Mouse (Mus musculus) heart, embryonic 16.5 days (tissue): Measurements from ENCODE around the gene Mrps5. TPM values are rescaled to one million over a fixed set of nuclear protein-coding genes. Genes with fewer than 3 reads are reported as not detected.
"Not testable (repeated sequence)": the region's sequence is repeated elsewhere in the genome, so short reads cannot be mapped to it uniquely, and the experiment has no call there.

Experiments
- ATAC-seq: fragments of 200-750 bp; cut with Nextera tagmentation; replicated peaks from 2 replicates; pipeline ENCODE4 v1.8.0; 2017; ENCODE audit warnings: moderate number of reproducible peaks; ENCODE audit not compliant: insufficient read depth, low FRiP score; ENCODE audit errors: extremely low read depth
- H3K27ac ChIP-seq: fragments of 300-500 bp; sonication (generic); 2 replicates; pipeline ENCODE4 v1.5.1; 2014; ENCODE audit warnings: mild to moderate bottlenecking, low read length, control low read depth, moderate library complexity
- H3K27me3 ChIP-seq: fragments of 300-500 bp; sonication (generic); 2 replicates; pipeline ENCODE4 v1.6.1; 2014; ENCODE audit warnings: low read length, mixed read lengths; ENCODE audit not compliant: control insufficient read depth, insufficient read depth
- H3K36me3 ChIP-seq: fragments of 300-500 bp; sonication (generic); 2 replicates; pipeline ENCODE4 v1.6.1; 2014; ENCODE audit not compliant: control insufficient read depth, insufficient read depth
- H3K4me1 ChIP-seq: fragments of 300-500 bp; sonication (generic); 2 replicates; pipeline ENCODE4 v1.6.1; 2014; ENCODE audit warnings: low read length, mixed read lengths; ENCODE audit not compliant: control insufficient read depth, insufficient read depth
- H3K4me2 ChIP-seq: fragments of 300-500 bp; sonication (generic); 2 replicates; pipeline ENCODE4 v1.6.1; 2014; ENCODE audit warnings: low read depth, mild to moderate bottlenecking, control low read depth, low read length
- H3K4me3 ChIP-seq: fragments of 300-500 bp; sonication (generic); 2 replicates; pipeline ENCODE4 v1.5.1; 2014; ENCODE audit warnings: mild to moderate bottlenecking, control low read depth, low read length
- H3K9ac ChIP-seq: fragments of 300-500 bp; sonication (generic); 2 replicates; pipeline ENCODE4 v1.6.1; 2014; ENCODE audit warnings: low read length, control low read depth
- H3K9me3 ChIP-seq: fragments of 300-500 bp; sonication (generic); replicated peaks from 2 replicates; pipeline ENCODE4 v1.6.1; 2016; ENCODE audit warnings: low read length; ENCODE audit not compliant: control insufficient read depth
- WGBS: fragments of 180-500 bp; shearing (Covaris S2); extraction: QIAGEN DNeasy Blood & Tissue Kit; methylation state at CpG from one replicate; pipeline ENCODE4 v1.1.7; 2014; 5-methylcytosine and 5-hydroxymethylcytosine counted together
- polyA plus RNA-seq: library from polyadenylated mRNA; unstranded; fragments of >200 nt; fragmentation: Nextera tagmentation; extraction: Ambion mirVana; gene quantifications from 2 replicates; pipeline ENCODE4 v1.2.1, GENCODE M21; 2015

Gene Mrps5
- polyA plus RNA-seq, 1 experiment from 2014 or later = 133 TPM

GRCm38 (mm10) chr2:127559070-127559966 is 27.7 kb upstream of the Mrps5 start:
- WGBS = 17% methylated on average over 18 of the region's 18 CpGs
- peaks cover 2% of the 10 kb centered on the region; the same call in 1 of the 2 replicates for H3K4me1 ChIP-seq
- no peaks in the 10 kb centered on the region for H3K9me3 ChIP-seq
- H3K27me3 ChIP-seq = peaks cover 8% of the 10 kb centered on the region; the same call in 1 of the 2 replicates
- peak overlapping the region; percentile 36; the same call in 1 of the 2 replicates for H3K4me2 ChIP-seq
- ATAC-seq = peak; percentile 88
- H3K4me3 ChIP-seq = 0 out of 2 replicates have a peak overlapping the region, but pooled peaks have one; percentile 15
- no peak overlapping the region for H3K9ac ChIP-seq
- H3K36me3 ChIP-seq = no peaks in the 10 kb centered on the region
- H3K27ac ChIP-seq = no peak overlapping the region

DNA sequence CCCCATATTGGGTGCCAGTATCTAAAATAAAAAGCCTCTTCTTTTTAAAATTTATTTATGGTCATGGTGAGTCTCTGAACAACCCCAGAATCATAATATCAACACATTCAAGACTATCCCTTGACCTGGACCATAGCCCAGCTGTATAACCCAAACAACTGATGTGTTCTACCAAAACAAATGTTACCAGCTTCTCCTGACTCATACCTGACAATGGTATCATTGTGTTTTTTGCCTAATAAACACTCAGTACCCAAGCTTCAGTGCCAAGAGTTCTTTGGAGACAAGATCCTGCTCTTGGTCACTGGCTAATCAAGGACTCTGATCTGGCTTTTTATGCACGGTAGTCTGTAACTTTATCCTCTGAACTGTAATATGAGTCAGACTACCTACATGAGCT is 13.7 kb upstream of the Mrps5 start:
- no peak for ATAC-seq
- Histone ChIP-seq H3K4me1 (no peaks in the 10 kb centered on the region), H3K4me2 (no peak overlapping the region), H3K9ac (no peak overlapping the region), H3K9me3 (peaks cover 11% of the 10 kb centered on the region), H3K27ac (no peak overlapping the region), H3K27me3 (no peaks in the 10 kb centered on the region), H3K36me3 (peaks cover 10% of the 10 kb centered on the region), H3K4me3 (no peak overlapping the region)
- 59% methylated on average over 1 of the region's 1 CpGs for WGBS

GRCm38 (mm10) chr2:127584436-127584858 is 2.6 kb upstream of the Mrps5 start:
- Histone ChIP-seq H3K27me3 (no peaks in the 10 kb centered on the region), H3K9ac (peak overlapping the region; percentile 83), H3K36me3 (no peaks in the 10 kb centered on the region), H3K27ac (no peak overlapping the region), H3K4me2 (peak overlapping the region; percentile 73), H3K4me1 (peaks cover 20% of the 10 kb centered on the region), H3K9me3 (no peaks in the 10 kb centered on the region), H3K4me3 (peak overlapping the region; percentile 83)
- under 1% methylated on average over 24 of the region's 24 CpGs for WGBS
- ATAC-seq = peak; percentile 84

- Histone ChIP-seq H3K27me3 (no peaks in the 10 kb centered on the region), H3K4me2 (peak overlapping the region; percentile 95), H3K4me1 (peaks cover 25% of the 10 kb centered on the region), H3K36me3 (peaks cover under 1% of the 10 kb centered on the region; the same call in 1 of the 2 replicates), H3K9me3 (no peaks in the 10 kb centered on the region), H3K27ac (peak overlapping the region; percentile 88), H3K9ac (peak overlapping the region; percentile 86), H3K4me3 (peak overlapping the region; percentile 98)
- ATAC-seq = no peak
- 0% methylated on average over 22 of the region's 22 CpGs for WGBS
Observed at GRCm38 (mm10) chr2:127587514-127587844, 457 bp downstream of the Mrps5 start.

DNA sequence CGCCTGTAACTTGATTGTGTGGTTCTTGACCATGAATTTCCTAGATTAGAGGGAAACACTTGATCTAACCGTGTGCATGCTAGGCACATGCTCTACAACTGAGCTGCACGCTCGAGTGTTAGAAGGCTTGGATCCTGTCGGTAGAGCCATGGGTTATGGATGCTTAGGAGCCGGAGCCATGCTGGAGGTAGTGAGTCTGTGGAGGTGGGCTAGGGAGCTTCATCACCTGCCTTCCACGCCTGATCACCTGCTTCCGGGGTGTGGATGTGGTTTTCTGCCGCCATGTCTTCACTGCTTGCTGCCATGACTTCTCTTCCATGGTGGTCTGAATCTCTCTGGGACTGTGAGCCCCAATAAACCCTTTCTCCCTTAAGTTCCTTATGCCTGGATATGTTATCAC is 1.9 kb downstream of the Mrps5 start:
- no peaks in the 10 kb centered on the region for H3K9me3 ChIP-seq
- ATAC-seq = no peak
- peaks cover 23% of the 10 kb centered on the region for H3K4me1 ChIP-seq
- no peak overlapping the region for H3K9ac ChIP-seq
- H3K4me2 ChIP-seq = no peak overlapping the region
- WGBS = 85% methylated on average over 9 of the region's 9 CpGs
- H3K27me3 ChIP-seq = no peaks in the 10 kb centered on the region
- peaks cover 7% of the 10 kb centered on the region for H3K36me3 ChIP-seq
- no peak overlapping the region for H3K4me3 ChIP-seq
- H3K27ac ChIP-seq = no peak overlapping the region

GRCm38 (mm10) chr2:127590204-127590603 is 3.2 kb downstream of the Mrps5 start:
- Histone ChIP-seq H3K9ac (peak overlapping the region; percentile 25; the same call in 1 of the 2 replicates), H3K9me3 (no peaks in the 10 kb centered on the region), H3K36me3 (peaks cover 16% of the 10 kb centered on the region), H3K4me3 (no peak overlapping the region), H3K4me2 (peak overlapping the region; percentile 44), H3K27me3 (no peaks in the 10 kb centered on the region), H3K4me1 (peaks cover 17% of the 10 kb centered on the region), H3K27ac (no peak overlapping the region)
- no peak for ATAC-seq
- WGBS = 70% methylated on average over 15 of the region's 15 CpGs

- Histone ChIP-seq H3K27ac (no peak overlapping the region), H3K9me3 (no peaks in the 10 kb centered on the region), H3K4me2 (peak overlapping the region; percentile 44), H3K36me3 (peaks cover 23% of the 10 kb centered on the region), H3K9ac (no peak overlapping the region), H3K4me1 (peaks cover 17% of the 10 kb centered on the region), H3K27me3 (no peaks in the 10 kb centered on the region), H3K4me3 (no peak overlapping the region)
- WGBS = 69% methylated on average over 4 of the region's 4 CpGs
- ATAC-seq = no peak
Observed at GRCm38 (mm10) chr2:127590840-127591239, 3.8 kb downstream of the Mrps5 start.

- peak; percentile 45 for ATAC-seq
- H3K9me3 ChIP-seq, H3K4me1 ChIP-seq, H3K27ac ChIP-seq, H3K27me3 ChIP-seq, H3K9ac ChIP-seq, H3K4me2 ChIP-seq, H3K4me3 ChIP-seq: not testable (repeated sequence)
- peaks cover 52% of the 10 kb centered on the region for H3K36me3 ChIP-seq
- 54% methylated on average over 6 of the region's 8 CpGs for WGBS
Observed at GRCm38 (mm10) chr2:127603383-127603782, 16.4 kb downstream of the Mrps5 start.

GRCm38 (mm10) chr2:127605203-127605602 is 18.2 kb downstream of the Mrps5 start:
- H3K4me1 ChIP-seq = peaks cover 10% of the 10 kb centered on the region
- WGBS = 83% methylated on average over 3 of the region's 3 CpGs
- no peaks in the 10 kb centered on the region for H3K9me3 ChIP-seq
- H3K27ac ChIP-seq = no peak overlapping the region
- no peak overlapping the region for H3K4me3 ChIP-seq
- H3K27me3 ChIP-seq = no peaks in the 10 kb centered on the region
- no peak overlapping the region for H3K9ac ChIP-seq
- no peak overlapping the region for H3K4me2 ChIP-seq
- no peak for ATAC-seq
- H3K36me3 ChIP-seq = peaks cover 40% of the 10 kb centered on the region
